Mouse (Mus musculus) cerebellum, adult 11-12 months (tissue): ENCODE measurements at regions not wholly inside any gene's neighbourhood (a gene's known extent, or its start where the extent isn't known, plus 50 kb on each side); places are given as distances from the start of the nearest gene placed in this dataset.
A peak's percentile ranks its signal among the peaks of the same experiment; 100 is the strongest.
"Not testable (repeated sequence)": the region's sequence is repeated elsewhere in the genome, so short reads cannot be mapped to it uniquely, and the experiment has no call there.

Experiments
- DNase-seq: peaks from one replicate; pipeline ENCODE4 v3.0.0; 2022

GRCm38 (mm10) chr1:43305349-43306278 lies 108.8 kb upstream of the Fhl2 start:
- no peak for DNase-seq

GRCm38 (mm10) chr1:43310711-43311695 lies 114.2 kb upstream of the Fhl2 start:
- DNase-seq: no peak

GRCm38 (mm10) chr1:43316331-43316730 lies 119.5 kb upstream of the Fhl2 start:
- not testable (repeated sequence) for DNase-seq

GRCm38 (mm10) chr1:43317076-43317871 lies 120.5 kb upstream of the Fhl2 start:
- peak; percentile 23 for DNase-seq

GRCm38 (mm10) chr1:43333488-43333887 lies 110.9 kb upstream of the Nck2 start:
- not testable (repeated sequence) for DNase-seq

GRCm38 (mm10) chr1:43337168-43337784 lies 107.1 kb upstream of the Nck2 start:
- no peak for DNase-seq

- DNase-seq: no peak
These were observed 106.1 kb upstream of the Nck2 start for GRCm38 (mm10) chr1:43338096-43338915.

GRCm38 (mm10) chr1:43342848-43343247 lies 101.5 kb upstream of the Nck2 start:
- no peak for DNase-seq

- no peak for DNase-seq
These were observed 101.0 kb upstream of the Nck2 start for GRCm38 (mm10) chr1:43343410-43343809.

- no peak for DNase-seq
These were observed 100.4 kb upstream of the Nck2 start for GRCm38 (mm10) chr1:43344001-43344400.

GRCm38 (mm10) chr1:43347152-43347551 lies 97.2 kb upstream of the Nck2 start:
- DNase-seq: no peak

GRCm38 (mm10) chr1:43349966-43350365 lies 94.4 kb upstream of the Nck2 start:
- no peak for DNase-seq

- DNase-seq: peak; percentile 19
These were observed 86.2 kb upstream of the Nck2 start for GRCm38 (mm10) chr1:43358191-43358590.

GRCm38 (mm10) chr1:43359662-43360061 lies 84.7 kb upstream of the Nck2 start:
- no peak for DNase-seq

GRCm38 (mm10) chr1:43360291-43360690 lies 84.1 kb upstream of the Nck2 start:
- DNase-seq: no peak

GRCm38 (mm10) chr1:43360741-43361140 lies 83.6 kb upstream of the Nck2 start:
- no peak for DNase-seq

- no peak for DNase-seq
These were observed 82.9 kb upstream of the Nck2 start for GRCm38 (mm10) chr1:43361455-43361863.

GRCm38 (mm10) chr1:43362136-43362535 lies 82.2 kb upstream of the Nck2 start:
- DNase-seq: no peak

- no peak for DNase-seq
These were observed 81.2 kb upstream of the Nck2 start for GRCm38 (mm10) chr1:43363178-43363577.

- DNase-seq: no peak
These were observed 77.9 kb upstream of the Nck2 start for GRCm38 (mm10) chr1:43366433-43366832.
